Mouse (Mus musculus) lung, embryonic 15.5 days (tissue): Measurements from ENCODE around the gene F2r. TPM values are rescaled to one million over a fixed set of nuclear protein-coding genes. Genes with fewer than 3 reads are reported as not detected.
A peak's percentile ranks its signal among the peaks of the same experiment; 100 is the strongest.

Source experiments
- ATAC-seq: fragments of 200-750 bp; cut with Nextera tagmentation; 2 replicates; pipeline ENCODE4 v1.8.0; 2017; ENCODE audit warnings: moderate number of reproducible peaks, borderline replicate concordance; ENCODE audit not compliant: low FRiP score, low TSS enrichment; ENCODE audit errors: extremely low read depth
- H3K27ac ChIP-seq: fragments of 300-500 bp; sonication (generic); 2 replicates; pipeline ENCODE4 v1.5.1; 2015; ENCODE audit warnings: moderate library complexity, mild to moderate bottlenecking, inconsistent platforms
- H3K27me3 ChIP-seq: fragments of 300-500 bp; sonication (generic); 2 replicates; pipeline ENCODE4 v1.6.1; 2015; ENCODE audit warnings: inconsistent platforms
- H3K36me3 ChIP-seq: fragments of 300-500 bp; sonication (generic); 2 replicates; pipeline ENCODE4 v1.6.1; 2015; ENCODE audit warnings: inconsistent platforms
- H3K4me1 ChIP-seq: fragments of 300-500 bp; sonication (generic); 2 replicates; pipeline ENCODE4 v1.6.1; 2015; ENCODE audit warnings: inconsistent platforms
- H3K4me2 ChIP-seq: fragments of 300-500 bp; sonication (generic); 2 replicates; pipeline ENCODE4 v1.6.1; 2015; ENCODE audit warnings: inconsistent platforms, mild to moderate bottlenecking, moderate library complexity
- H3K4me3 ChIP-seq: fragments of 300-500 bp; sonication (generic); 2 replicates; pipeline ENCODE4 v1.5.1; 2015; ENCODE audit warnings: mild to moderate bottlenecking, inconsistent platforms
- H3K9ac ChIP-seq: fragments of 300-500 bp; sonication (generic); 2 replicates; pipeline ENCODE4 v1.6.1; 2015; ENCODE audit warnings: inconsistent platforms
- H3K9me3 ChIP-seq: fragments of 300-500 bp; sonication (generic); 2 replicates; pipeline ENCODE4 v1.6.1; 2016; ENCODE audit warnings: inconsistent platforms
- WGBS: fragments of 180-500 bp; shearing (Covaris S2); methylation state at CpG from one replicate; pipeline ENCODE4 v1.1.7; 2015; 5-methylcytosine and 5-hydroxymethylcytosine counted together
- polyA plus RNA-seq: library from polyadenylated mRNA; unstranded; fragments of >200 nt; fragmentation: Nextera tagmentation; extraction: Ambion mirVana; gene quantifications from 2 replicates; pipeline ENCODE4 v1.2.1, GENCODE M21; 2015

The F2r gene
- polyA plus RNA-seq, 1 experiment from 2014 or later = 114 TPM

DNA sequence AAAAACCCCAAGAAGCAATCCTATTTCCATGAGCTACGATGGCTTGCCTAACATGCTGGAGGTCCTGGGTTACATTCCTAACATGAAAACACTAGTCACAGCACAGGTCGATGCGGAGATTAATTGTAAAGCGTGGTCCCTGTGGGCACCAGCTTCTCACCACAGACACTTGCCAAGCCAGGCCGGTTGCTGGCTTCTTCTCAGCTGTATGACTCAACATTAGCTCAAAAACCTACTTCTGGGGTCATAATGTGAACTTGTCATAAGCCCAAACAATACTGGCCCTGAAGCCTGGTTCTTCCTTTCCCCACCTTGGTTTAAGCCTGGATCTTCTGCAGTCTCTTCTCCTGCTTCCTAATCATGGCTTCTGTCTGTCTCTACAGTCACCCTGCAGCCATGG lies 33.4 kb downstream of the F2r start:
- H3K4me3 ChIP-seq = no peak overlapping the region
- no peaks in the 10 kb centered on the region for H3K9me3 ChIP-seq
- no peaks in the 10 kb centered on the region for H3K27me3 ChIP-seq
- H3K9ac ChIP-seq = no peak overlapping the region
- no peak overlapping the region for H3K27ac ChIP-seq
- H3K36me3 ChIP-seq = no peaks in the 10 kb centered on the region
- peaks cover 4% of the 10 kb centered on the region; the same call in 1 of the 2 replicates for H3K4me1 ChIP-seq
- 86% methylated on average over 5 of the region's 5 CpGs for WGBS
- no peak overlapping the region for H3K4me2 ChIP-seq
- no peak for ATAC-seq

DNA sequence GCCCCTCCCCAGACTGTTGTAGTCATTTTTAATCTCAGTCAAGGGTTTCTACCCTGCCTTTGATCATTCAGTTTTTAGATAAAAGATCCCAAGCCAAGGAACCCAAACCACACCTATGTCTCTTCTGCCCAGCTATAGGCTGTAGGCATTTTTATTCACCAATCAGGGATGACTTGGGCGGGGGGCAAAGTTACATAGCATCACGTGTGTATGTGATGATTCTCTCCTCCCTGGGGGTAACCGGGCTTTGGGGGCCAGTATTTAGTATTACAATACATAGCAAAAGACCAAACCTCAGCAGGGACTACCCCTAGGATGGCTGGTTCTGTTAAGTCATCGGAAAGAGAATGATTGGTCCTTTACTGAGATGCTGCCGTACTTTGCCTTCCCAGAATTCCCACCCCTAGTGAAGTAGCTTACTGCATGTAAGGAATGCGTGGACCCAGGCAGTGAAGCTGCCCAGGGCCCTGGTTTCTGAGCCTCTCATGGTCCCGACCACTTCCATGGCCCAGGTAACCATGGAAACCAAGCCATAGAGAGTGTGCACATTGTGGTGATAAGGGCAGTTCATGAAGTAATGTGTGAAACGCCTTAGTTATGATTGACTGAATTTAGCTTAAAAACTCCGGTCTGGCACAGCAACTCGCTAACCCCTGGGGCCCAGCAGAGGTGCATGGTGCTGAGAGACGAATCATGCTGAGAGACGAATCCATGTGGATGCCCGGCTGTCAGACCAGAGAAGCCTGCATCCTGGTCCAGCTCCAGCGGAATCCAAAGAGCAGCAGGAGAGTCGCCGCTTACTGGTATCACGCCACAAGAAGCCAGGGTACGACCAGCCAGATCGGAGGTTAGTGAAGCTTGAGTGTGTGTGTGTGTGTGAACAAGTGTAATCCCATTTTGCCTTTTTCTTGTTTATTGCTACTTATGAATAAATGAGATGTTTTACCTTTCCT lies 34.8 kb downstream of the F2r start:
- Histone ChIP-seq H3K27ac (no peak overlapping the region), H3K27me3 (no peaks in the 10 kb centered on the region), H3K9me3 (no peaks in the 10 kb centered on the region), H3K4me1 (peaks cover 4% of the 10 kb centered on the region; the same call in 1 of the 2 replicates), H3K4me2 (peak overlapping the region; percentile 17; the same call in 1 of the 2 replicates), H3K9ac (no peak overlapping the region), H3K4me3 (no peak overlapping the region), H3K36me3 (no peaks in the 10 kb centered on the region)
- ATAC-seq = peak; percentile 49; the same call in 1 of the 2 replicates
- WGBS = 43% methylated on average over 19 of the region's 19 CpGs

DNA sequence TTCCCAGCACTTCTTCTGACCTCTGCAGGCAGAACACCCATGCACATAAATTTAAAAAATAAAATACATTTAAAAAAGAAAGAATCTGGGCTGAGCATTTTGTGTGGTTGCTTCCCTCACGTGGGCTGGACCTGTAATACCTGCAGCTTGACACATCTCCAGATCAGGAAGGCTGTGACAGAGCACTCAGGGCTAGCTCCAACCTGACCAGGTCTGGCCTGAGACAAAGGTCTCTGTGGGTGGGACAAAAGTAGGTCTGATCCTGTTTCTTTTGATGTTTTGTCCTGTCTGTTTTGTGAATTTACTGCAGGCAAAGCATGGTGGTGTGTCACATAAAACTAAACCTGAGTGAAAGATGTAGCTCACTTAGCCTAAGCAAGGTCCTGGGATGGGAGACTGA lies 36.4 kb downstream of the F2r start:
- peaks cover 4% of the 10 kb centered on the region; the same call in 1 of the 2 replicates for H3K4me1 ChIP-seq
- 50% methylated on average over 1 of the region's 1 CpGs for WGBS
- H3K9me3 ChIP-seq = no peaks in the 10 kb centered on the region
- no peaks in the 10 kb centered on the region for H3K36me3 ChIP-seq
- no peak overlapping the region for H3K9ac ChIP-seq
- H3K4me2 ChIP-seq = no peak overlapping the region
- H3K27me3 ChIP-seq = no peaks in the 10 kb centered on the region
- H3K27ac ChIP-seq = no peak overlapping the region
- H3K4me3 ChIP-seq = no peak overlapping the region
- no peak for ATAC-seq

DNA sequence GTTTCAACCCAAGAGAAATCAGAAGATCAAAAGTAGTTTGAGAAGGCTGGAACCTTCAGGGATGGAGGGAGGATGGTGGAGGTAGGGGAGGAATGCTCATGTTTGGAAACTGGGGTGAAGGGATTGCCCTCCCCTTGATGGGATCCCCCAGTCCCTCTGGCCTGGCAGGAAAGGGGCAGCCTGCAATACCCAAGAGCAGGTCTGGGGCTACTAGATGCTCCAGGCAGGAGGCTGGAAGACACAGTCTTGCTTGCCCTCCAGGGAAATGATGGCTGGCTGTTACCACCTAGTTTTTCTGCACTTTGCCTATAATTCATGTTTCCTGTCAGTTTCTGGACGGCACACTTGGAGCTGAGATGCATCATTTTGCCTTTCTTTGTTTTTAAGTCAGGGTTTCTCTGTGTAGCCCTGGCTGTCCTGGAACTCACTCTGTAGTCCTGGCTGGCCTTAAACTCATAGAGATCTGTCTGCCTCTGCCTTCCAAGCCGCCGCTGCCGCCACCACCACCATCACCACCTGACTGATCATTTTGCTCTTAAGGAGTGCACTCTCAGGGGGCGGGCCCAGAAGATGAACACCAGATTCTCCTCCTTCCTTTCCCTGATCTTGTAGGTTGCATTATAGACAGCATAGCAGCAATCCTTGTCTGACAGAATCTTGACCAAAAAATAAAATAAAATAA lies 40.1 kb downstream of the F2r start:
- H3K4me2 ChIP-seq = no peak overlapping the region
- no peak overlapping the region for H3K9ac ChIP-seq
- no peaks in the 10 kb centered on the region for H3K4me1 ChIP-seq
- H3K27ac ChIP-seq = no peak overlapping the region
- no peaks in the 10 kb centered on the region for H3K27me3 ChIP-seq
- no peak overlapping the region for H3K4me3 ChIP-seq
- no peaks in the 10 kb centered on the region for H3K36me3 ChIP-seq
- ATAC-seq = no peak
- WGBS = 74% methylated on average over 5 of the region's 5 CpGs
- H3K9me3 ChIP-seq = no peaks in the 10 kb centered on the region

DNA sequence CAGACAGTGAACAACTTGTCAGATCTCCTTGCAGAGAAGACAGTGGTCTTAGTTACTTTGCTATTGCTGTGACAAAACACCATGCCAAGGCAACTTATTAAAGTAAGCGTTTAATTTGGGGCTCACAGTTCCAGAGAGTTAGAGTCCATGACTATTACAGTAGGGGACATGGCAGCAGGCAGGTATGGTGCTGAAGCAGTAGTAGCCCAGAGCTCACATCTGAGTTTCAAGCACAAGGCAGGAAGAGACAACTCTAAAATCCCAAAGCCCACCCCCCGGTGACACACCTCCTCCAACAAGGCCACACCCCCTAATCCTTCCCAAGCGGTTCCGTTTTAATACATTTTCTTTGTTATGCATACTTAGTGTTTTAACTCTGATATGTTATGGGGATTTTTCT lies 47.4 kb downstream of the F2r start:
- H3K4me2 ChIP-seq = no peak overlapping the region
- H3K9ac ChIP-seq = no peak overlapping the region
- ATAC-seq = no peak
- no peak overlapping the region for H3K4me3 ChIP-seq
- no peaks in the 10 kb centered on the region for H3K27me3 ChIP-seq
- WGBS = 96% methylated on average over 4 of the region's 4 CpGs
- H3K36me3 ChIP-seq = no peaks in the 10 kb centered on the region
- H3K27ac ChIP-seq = no peak overlapping the region
- H3K4me1 ChIP-seq = no peaks in the 10 kb centered on the region
- H3K9me3 ChIP-seq = no peaks in the 10 kb centered on the region

DNA sequence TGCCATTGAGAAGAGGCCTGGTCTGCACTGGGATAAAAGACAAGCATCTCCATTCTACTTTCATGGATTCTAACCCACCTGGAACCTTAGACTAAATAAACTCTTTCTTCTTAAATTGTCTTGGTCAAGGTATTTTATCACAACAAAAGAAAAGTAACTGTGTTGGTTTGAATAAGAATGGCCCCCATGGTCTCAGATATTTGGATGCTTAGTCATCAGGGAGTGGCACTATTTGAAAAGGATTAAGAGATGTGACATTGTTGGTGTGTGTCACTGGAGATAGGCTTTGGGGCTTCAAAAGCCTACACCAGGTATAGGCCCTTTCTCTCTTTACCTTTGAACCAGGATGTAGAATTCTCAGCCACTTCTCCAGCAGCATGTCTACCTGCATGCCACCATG lies 49.0 kb downstream of the F2r start:
- H3K27me3 ChIP-seq = no peaks in the 10 kb centered on the region
- no peaks in the 10 kb centered on the region for H3K9me3 ChIP-seq
- no peak overlapping the region for H3K27ac ChIP-seq
- H3K4me2 ChIP-seq = no peak overlapping the region
- H3K9ac ChIP-seq = no peak overlapping the region
- ATAC-seq = no peak
- no peak overlapping the region for H3K4me3 ChIP-seq
- no peaks in the 10 kb centered on the region for H3K4me1 ChIP-seq
- no peaks in the 10 kb centered on the region for H3K36me3 ChIP-seq

DNA sequence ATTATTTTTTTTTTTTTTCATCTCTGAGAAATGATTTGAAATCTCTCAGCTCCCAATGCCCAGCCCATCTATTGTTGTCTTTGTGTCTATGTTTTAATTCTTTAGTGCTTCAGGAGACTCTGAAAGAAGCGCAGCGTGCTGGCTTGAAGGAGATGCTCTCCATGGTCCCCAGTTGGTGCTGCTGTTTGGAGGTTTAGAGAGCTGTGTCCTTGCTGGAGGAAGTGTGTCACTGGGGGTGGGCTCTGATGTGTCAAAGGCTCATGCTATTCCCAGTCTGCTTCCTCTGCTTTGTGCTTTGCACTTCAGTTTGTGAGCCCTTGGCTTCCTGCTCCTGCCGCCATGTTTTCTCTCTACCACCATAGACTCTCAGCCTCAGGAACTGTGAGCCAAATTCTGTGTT lies 50.0 kb downstream of the F2r start:
- no peaks in the 10 kb centered on the region for H3K27me3 ChIP-seq
- no peak overlapping the region for H3K4me2 ChIP-seq
- H3K36me3 ChIP-seq = no peaks in the 10 kb centered on the region
- H3K9me3 ChIP-seq = no peaks in the 10 kb centered on the region
- H3K9ac ChIP-seq = no peak overlapping the region
- no peak for ATAC-seq
- H3K4me3 ChIP-seq = no peak overlapping the region
- no peak overlapping the region for H3K27ac ChIP-seq
- H3K4me1 ChIP-seq = no peaks in the 10 kb centered on the region
- 99% methylated on average over 3 of the region's 3 CpGs for WGBS

DNA sequence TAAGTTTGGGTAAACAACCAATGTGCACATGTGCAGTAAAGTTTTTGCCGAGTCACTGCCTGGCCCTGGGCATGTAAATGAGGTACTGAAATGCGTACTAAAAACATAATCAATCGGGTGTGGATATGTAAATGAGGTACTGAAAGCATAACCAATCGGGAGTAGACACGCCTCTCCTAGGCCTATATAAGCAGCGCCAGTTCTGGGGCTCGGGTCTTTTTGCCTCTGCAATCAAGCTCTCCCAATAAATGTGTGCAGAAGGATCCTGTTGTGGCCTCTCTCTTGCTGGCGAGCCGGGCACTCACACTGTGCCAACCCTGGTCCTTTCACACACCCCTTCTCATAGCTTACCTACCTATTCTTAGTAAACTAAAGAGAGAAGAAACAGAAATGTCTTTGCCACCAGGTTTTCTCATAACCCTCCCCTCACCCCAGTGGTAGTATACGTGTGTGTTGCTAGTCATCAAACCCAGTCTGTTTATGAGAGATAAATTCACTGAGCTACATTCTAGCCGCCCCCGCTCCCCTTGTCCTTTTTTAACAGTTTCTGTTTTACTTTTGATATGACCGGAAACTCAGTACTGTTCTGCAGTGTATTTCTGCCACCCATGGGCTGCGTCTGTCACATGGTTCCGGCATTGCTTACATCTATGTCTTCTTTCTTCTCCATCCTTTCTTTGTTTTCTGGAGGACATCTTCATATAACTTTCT lies 51.3 kb downstream of the F2r start:
- H3K27ac ChIP-seq = no peak overlapping the region
- H3K4me1 ChIP-seq = no peaks in the 10 kb centered on the region
- no peak overlapping the region for H3K4me2 ChIP-seq
- H3K9ac ChIP-seq = no peak overlapping the region
- no peaks in the 10 kb centered on the region for H3K27me3 ChIP-seq
- H3K9me3 ChIP-seq = no peaks in the 10 kb centered on the region
- H3K36me3 ChIP-seq = no peaks in the 10 kb centered on the region
- no peak overlapping the region for H3K4me3 ChIP-seq
- ATAC-seq = no peak
- WGBS = 89% methylated on average over 15 of the region's 15 CpGs

DNA sequence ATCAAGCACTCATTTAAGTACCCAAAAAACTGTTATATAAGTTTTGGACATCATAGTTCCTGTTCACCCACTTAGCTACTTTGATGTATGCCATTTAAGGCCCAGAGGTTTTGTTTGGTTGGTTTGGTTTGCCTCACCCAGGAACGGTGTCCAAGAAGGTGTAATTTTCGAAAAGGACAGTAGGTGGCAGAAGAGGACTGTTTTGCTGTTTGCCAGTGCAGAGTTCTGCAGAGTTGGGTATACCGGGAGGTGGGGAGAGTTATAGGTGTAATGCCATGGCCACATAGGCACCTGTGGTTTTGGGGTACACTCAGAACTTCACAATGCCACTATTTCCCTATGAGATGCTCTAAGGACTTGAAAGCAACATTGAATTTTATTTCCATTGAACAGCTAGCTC lies 54.6 kb downstream of the F2r start:
- no peak overlapping the region for H3K9ac ChIP-seq
- WGBS = 1% methylated on average over 3 of the region's 3 CpGs
- no peaks in the 10 kb centered on the region for H3K27me3 ChIP-seq
- H3K36me3 ChIP-seq = no peaks in the 10 kb centered on the region
- ATAC-seq = peak; percentile 46; the same call in 1 of the 2 replicates
- no peak overlapping the region for H3K27ac ChIP-seq
- no peak overlapping the region for H3K4me3 ChIP-seq
- H3K9me3 ChIP-seq = no peaks in the 10 kb centered on the region
- no peak overlapping the region for H3K4me2 ChIP-seq
- H3K4me1 ChIP-seq = no peaks in the 10 kb centered on the region

DNA sequence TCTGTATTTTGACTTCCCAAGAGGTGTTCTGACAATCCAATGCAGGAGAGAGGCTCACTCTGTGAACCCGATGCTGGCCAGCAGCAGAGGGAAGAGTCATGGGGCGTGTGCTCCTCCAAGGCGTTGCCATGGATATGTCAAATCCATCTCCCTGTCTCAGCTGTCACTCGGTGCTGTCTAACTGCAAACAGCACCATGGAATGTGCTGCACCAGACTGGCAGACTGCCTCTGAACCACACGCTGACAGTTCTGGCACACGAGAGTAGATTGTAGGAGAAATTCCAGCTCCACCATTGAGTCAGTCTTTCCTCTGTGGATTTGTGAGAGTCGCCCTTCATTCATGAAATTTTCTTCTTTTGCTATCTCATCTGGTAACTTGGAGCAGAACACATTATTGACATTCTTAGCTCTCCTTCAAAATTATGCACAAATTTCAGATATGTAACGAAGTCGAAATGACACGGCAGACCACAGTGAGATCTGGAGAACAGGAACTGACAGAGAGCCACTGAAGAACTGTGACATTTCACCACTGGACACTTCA lies 55.1 kb downstream of the F2r start:
- Histone ChIP-seq H3K9ac (no peak overlapping the region), H3K9me3 (no peaks in the 10 kb centered on the region), H3K4me3 (no peak overlapping the region), H3K36me3 (no peaks in the 10 kb centered on the region), H3K4me2 (no peak overlapping the region), H3K27ac (no peak overlapping the region), H3K4me1 (no peaks in the 10 kb centered on the region), H3K27me3 (no peaks in the 10 kb centered on the region)
- 42% methylated on average over 10 of the region's 10 CpGs for WGBS
- ATAC-seq = no peak

DNA sequence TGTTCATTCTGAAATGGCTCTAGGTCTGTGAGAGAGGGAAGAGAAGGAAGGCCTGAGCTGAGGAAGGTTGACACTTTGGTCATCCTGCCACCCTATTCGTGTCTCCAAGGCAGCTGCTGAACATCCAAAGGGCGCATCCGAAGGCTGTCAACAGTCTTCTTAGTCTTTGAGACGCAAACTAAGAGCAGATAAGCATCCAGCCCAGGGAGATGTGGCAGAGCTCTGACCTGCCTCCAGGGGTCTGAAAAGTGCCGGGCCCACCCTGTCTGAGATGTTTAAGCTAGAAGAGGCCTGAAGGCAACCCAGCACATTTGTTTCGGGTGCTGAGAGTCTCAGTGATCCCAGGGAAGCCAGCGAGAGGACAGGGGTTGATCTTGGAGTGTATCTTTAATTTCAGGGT lies 61.0 kb downstream of the F2r start:
- WGBS = 73% methylated on average over 7 of the region's 7 CpGs
- H3K9ac ChIP-seq = no peak overlapping the region
- no peak for ATAC-seq
- H3K27me3 ChIP-seq = no peaks in the 10 kb centered on the region
- H3K36me3 ChIP-seq = no peaks in the 10 kb centered on the region
- H3K4me2 ChIP-seq = no peak overlapping the region
- no peak overlapping the region for H3K27ac ChIP-seq
- no peak overlapping the region for H3K4me3 ChIP-seq
- no peaks in the 10 kb centered on the region for H3K9me3 ChIP-seq
- H3K4me1 ChIP-seq = no peaks in the 10 kb centered on the region
